Mouse (Mus musculus) C2C12 (cell line): ENCODE data around the gene Scrn3. TPM values are rescaled to one million over a fixed set of nuclear protein-coding genes. Genes with fewer than 3 reads are reported as not detected.

Experiments
- H3K27me3 ChIP-seq: one replicate; pipeline ENCODE4 v1.6.1; 2011; ENCODE audit not compliant: control insufficient read depth, insufficient read depth, insufficient read length
- H3K36me3 ChIP-seq: one replicate; pipeline ENCODE4 v1.6.1; 2011; ENCODE audit not compliant: control insufficient read depth, insufficient read depth
- H3K4me3 ChIP-seq: one replicate; pipeline ENCODE4 v1.5.1; 2011; ENCODE audit warnings: mild to moderate bottlenecking, control low read depth; ENCODE audit not compliant: poor library complexity, insufficient read depth, severe bottlenecking
- H3K79me2 ChIP-seq: one replicate; pipeline ENCODE4 v1.6.1; 2011; ENCODE audit not compliant: control insufficient read depth, insufficient read depth
- H3K79me3 ChIP-seq: one replicate; pipeline ENCODE4 v1.6.1; 2011; ENCODE audit warnings: low read depth, control low read depth
- H3ac ChIP-seq: one replicate; pipeline ENCODE3; 2011; ENCODE audit warnings: low read depth; ENCODE audit not compliant: control insufficient read depth, insufficient read length
- CEBPB ChIP-seq: IDR thresholded peaks from one replicate; pipeline ENCODE4 v1.6.1; 2011; ENCODE audit warnings: low read depth, mild to moderate bottlenecking, control low read depth, moderate library complexity
- CTCF ChIP-seq: IDR thresholded peaks from one replicate; pipeline ENCODE4 v1.5.1; 2011; ENCODE audit not compliant: control insufficient read depth, insufficient read depth, insufficient read length
- FOSL1 ChIP-seq: IDR thresholded peaks from one replicate; pipeline ENCODE4 v1.8.0; 2011; ENCODE audit warnings: mild to moderate bottlenecking, low read length; ENCODE audit not compliant: poor library complexity, insufficient read depth, severe bottlenecking
- MAX ChIP-seq: IDR thresholded peaks from one replicate; pipeline ENCODE4 v1.6.1; 2011; ENCODE audit warnings: mild to moderate bottlenecking, control low read depth
- MYOD1 ChIP-seq: IDR thresholded peaks from one replicate; pipeline ENCODE4 v1.6.1; 2011; ENCODE audit warnings: low read depth; ENCODE audit not compliant: control insufficient read depth, insufficient read length
- MYOG ChIP-seq: IDR thresholded peaks from one replicate; pipeline ENCODE4 v1.6.1; 2011; ENCODE audit not compliant: control insufficient read depth, insufficient read length; ENCODE audit errors: extremely low read depth
- USF1 ChIP-seq: IDR thresholded peaks from one replicate; pipeline ENCODE4 v1.6.1; 2011; ENCODE audit warnings: low read depth, mild to moderate bottlenecking, control low read depth, moderate library complexity
- polyA plus RNA-seq: library from polyadenylated mRNA; unstranded; fragments of >200 nt; fragmentation: generic; extraction: Trizol; gene quantifications from one replicate; pipeline ENCODE4 v1.2.1, GENCODE M21; 2012; ENCODE audit warnings: missing spikeins

Scrn3 gene
- polyA plus RNA-seq, 1 experiment: 7.0 TPM

DNA sequence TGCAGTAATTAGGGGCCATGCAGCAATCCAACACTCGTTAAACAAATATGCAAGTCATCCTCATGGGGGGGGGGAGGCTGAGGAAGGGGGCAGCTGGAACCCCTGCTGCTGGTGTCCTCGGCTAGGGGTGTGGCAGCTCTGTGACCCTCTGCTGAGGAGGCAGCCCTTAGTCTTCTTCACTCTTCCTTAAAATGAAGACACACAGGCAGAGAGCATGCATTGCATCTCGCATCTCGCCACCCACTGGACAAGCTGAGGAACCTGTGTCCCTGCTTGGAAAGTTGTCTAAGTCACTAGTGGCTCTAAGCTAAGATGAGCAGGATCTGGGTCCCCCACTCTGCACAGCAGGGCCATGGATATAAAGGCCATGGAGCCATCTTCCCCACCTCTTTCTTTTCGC is 46.4 kb upstream of the Scrn3 start:
- Histone ChIP-seq H3ac (no peak overlapping the region), H3K27me3 (peaks cover 6% of the 10 kb centered on the region), H3K79me2 (no peaks in the 10 kb centered on the region), H3K36me3 (no peaks in the 10 kb centered on the region), H3K79me3 (no peaks in the 10 kb centered on the region), H3K4me3 (no peak overlapping the region)
- TF ChIP-seq CEBPB: no peak
- no peak for TF ChIP-seq MYOG
- TF ChIP-seq MAX: no peak
- TF ChIP-seq CTCF: no peak
- no peak for TF ChIP-seq MYOD1
- TF ChIP-seq USF1: no peak
- no peak for TF ChIP-seq FOSL1

DNA sequence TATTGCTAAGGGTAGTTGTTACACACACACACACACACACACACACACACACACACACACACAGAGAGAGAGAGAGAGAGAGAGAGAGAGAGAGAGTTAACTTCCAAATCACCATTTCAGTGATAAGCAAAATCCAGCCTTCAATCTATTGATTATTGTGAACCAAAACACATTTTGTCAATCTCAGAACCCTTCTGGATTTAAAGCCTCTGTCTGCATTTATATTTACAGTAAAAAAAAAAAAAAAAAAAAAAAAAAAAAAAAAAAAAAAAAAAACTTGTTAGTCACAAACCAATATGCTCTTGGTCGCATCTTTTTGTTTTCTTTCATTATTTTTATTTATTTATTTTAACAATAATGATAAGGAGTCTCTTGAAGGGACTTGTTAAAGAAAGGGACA is 45.8 kb upstream of the Scrn3 start:
- H3K4me3 ChIP-seq: no peak overlapping the region
- TF ChIP-seq MYOG (no peak), MAX (no peak), USF1 (no peak), CEBPB (no peak), MYOD1 (no peak), CTCF (no peak), FOSL1 (no peak)
- no peak overlapping the region for H3ac ChIP-seq
- peaks cover 12% of the 10 kb centered on the region for H3K27me3 ChIP-seq
- H3K79me2 ChIP-seq: no peaks in the 10 kb centered on the region
- H3K79me3 ChIP-seq: no peaks in the 10 kb centered on the region
- no peaks in the 10 kb centered on the region for H3K36me3 ChIP-seq

GRCm38 (mm10) chr2:73267231-73267630 is 45.2 kb upstream of the Scrn3 start:
- Histone ChIP-seq H3K27me3 (peaks cover 16% of the 10 kb centered on the region), H3ac (no peak overlapping the region), H3K79me2 (no peaks in the 10 kb centered on the region), H3K79me3 (no peaks in the 10 kb centered on the region), H3K36me3 (no peaks in the 10 kb centered on the region), H3K4me3 (no peak overlapping the region)
- TF ChIP-seq MYOG (no peak), CTCF (no peak), FOSL1 (no peak), USF1 (no peak), CEBPB (no peak), MYOD1 (no peak), MAX (no peak)

DNA sequence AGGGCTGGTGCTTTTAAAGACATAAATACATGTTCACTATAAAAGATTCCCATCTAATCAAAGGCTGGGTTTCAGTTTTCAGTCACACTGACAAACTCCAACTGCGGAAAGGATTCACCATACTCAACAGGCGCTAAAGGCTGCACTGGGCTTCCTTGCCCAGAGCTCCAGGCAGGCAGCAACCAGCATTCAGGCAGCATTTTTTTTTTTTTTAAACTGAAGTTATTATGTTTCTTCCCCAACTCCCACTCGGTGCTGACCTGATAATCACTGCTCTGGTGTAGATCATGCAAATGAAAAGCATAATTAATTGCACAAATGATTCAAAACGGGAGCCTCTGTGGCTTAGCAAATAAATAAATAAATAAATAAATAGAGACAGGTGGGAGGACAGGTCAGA is 44.6 kb upstream of the Scrn3 start:
- Histone ChIP-seq H3K27me3 (peaks cover 21% of the 10 kb centered on the region), H3K4me3 (no peak overlapping the region), H3ac (no peak overlapping the region), H3K79me2 (no peaks in the 10 kb centered on the region), H3K36me3 (no peaks in the 10 kb centered on the region), H3K79me3 (no peaks in the 10 kb centered on the region)
- TF ChIP-seq FOSL1: no peak
- no peak for TF ChIP-seq USF1
- TF ChIP-seq MAX: no peak
- no peak for TF ChIP-seq CEBPB
- no peak for TF ChIP-seq MYOD1
- no peak for TF ChIP-seq CTCF
- no peak for TF ChIP-seq MYOG

- Histone ChIP-seq H3K79me2 (no peaks in the 10 kb centered on the region), H3ac (no peak overlapping the region), H3K36me3 (no peaks in the 10 kb centered on the region), H3K27me3 (peaks cover 25% of the 10 kb centered on the region), H3K79me3 (no peaks in the 10 kb centered on the region), H3K4me3 (no peak overlapping the region)
- TF ChIP-seq MYOG: no peak
- no peak for TF ChIP-seq MYOD1
- TF ChIP-seq CTCF: no peak
- TF ChIP-seq MAX: no peak
- TF ChIP-seq CEBPB: no peak
- no peak for TF ChIP-seq FOSL1
- TF ChIP-seq USF1: no peak
These were observed 44.1 kb upstream of the Scrn3 start for GRCm38 (mm10) chr2:73268281-73268680.

GRCm38 (mm10) chr2:73268836-73269395 is 43.5 kb upstream of the Scrn3 start:
- Histone ChIP-seq H3ac (no peak overlapping the region), H3K36me3 (no peaks in the 10 kb centered on the region), H3K4me3 (no peak overlapping the region), H3K79me3 (no peaks in the 10 kb centered on the region), H3K27me3 (peaks cover 32% of the 10 kb centered on the region), H3K79me2 (no peaks in the 10 kb centered on the region)
- TF ChIP-seq CEBPB: no peak
- TF ChIP-seq USF1: no peak
- TF ChIP-seq FOSL1: no peak
- TF ChIP-seq MYOG: no peak
- no peak for TF ChIP-seq MAX
- TF ChIP-seq MYOD1: no peak
- no peak for TF ChIP-seq CTCF
